Mouse (Mus musculus): ENCODE results near the gene OR5BS1P. TPM values are rescaled to one million over a fixed set of nuclear protein-coding genes. Genes with fewer than 3 reads are reported as not detected.

The OR5BS1P gene
- polyA plus RNA-seq, 1 experiment from 2014 or later = not detected

Small RNA genes within 50 kb of the gene (microRNA-seq; reads per million reads assigned to microRNA genes)
- not detected for gene Mir1291

Other genes with a start within 250 kb of the OR5BS1P start
- gene Gm44579, start 248.9 kb upstream of the OR5BS1P start, polyA plus RNA-seq (2016; fragmentation: Nextera tagmentation; extraction: Ambion mirVana) = not detected in 2 replicates
- gene Olfr287, start 248.8 kb upstream of the OR5BS1P start, polyA plus RNA-seq (2016; fragmentation: Nextera tagmentation; extraction: Ambion mirVana) = 0.18 TPM in 1 of 2 replicates, not detected in the other
- gene Olfr286, start 235.4 kb upstream of the OR5BS1P start, polyA plus RNA-seq (2016; fragmentation: Nextera tagmentation; extraction: Ambion mirVana) = not detected in 2 replicates
- not detected in 2 replicates for gene H1fnt, start 212.6 kb upstream of the OR5BS1P start, polyA plus RNA-seq (2016; fragmentation: Nextera tagmentation; extraction: Ambion mirVana)
- 1.1 and 1.4 TPM in 2 replicates for gene Zfp641, start 173.7 kb upstream of the OR5BS1P start, polyA plus RNA-seq (2016; fragmentation: Nextera tagmentation; extraction: Ambion mirVana)
- gene Olfr285, start 152.5 kb upstream of the OR5BS1P start, polyA plus RNA-seq (2016; fragmentation: Nextera tagmentation; extraction: Ambion mirVana) = not detected in 2 replicates
- gene Olfr284, start 128.9 kb upstream of the OR5BS1P start, polyA plus RNA-seq (2016; fragmentation: Nextera tagmentation; extraction: Ambion mirVana) = not detected in 2 replicates
- gene Olfr283, start 89.0 kb upstream of the OR5BS1P start, polyA plus RNA-seq (2016; fragmentation: Nextera tagmentation; extraction: Ambion mirVana) = not detected in 2 replicates
- not detected in 2 replicates for gene Olfr282, start 38.7 kb upstream of the OR5BS1P start, polyA plus RNA-seq (2016; fragmentation: Nextera tagmentation; extraction: Ambion mirVana)
- gene Olfr281, start 17.3 kb upstream of the OR5BS1P start, polyA plus RNA-seq (2016; fragmentation: Nextera tagmentation; extraction: Ambion mirVana) = not detected in 2 replicates
- not detected in 2 replicates for gene Lalba, start 12.8 kb downstream of the OR5BS1P start, polyA plus RNA-seq (2016; fragmentation: Nextera tagmentation; extraction: Ambion mirVana)
- gene Olfr279, start 22.5 kb downstream of the OR5BS1P start, polyA plus RNA-seq (2016; fragmentation: Nextera tagmentation; extraction: Ambion mirVana) = not detected in 2 replicates
- gene Kansl2, start 64.4 kb downstream of the OR5BS1P start, polyA plus RNA-seq (2016; fragmentation: Nextera tagmentation; extraction: Ambion mirVana) = 91.7 and 127 TPM in 2 replicates
- 42.8 and 53.0 TPM in 2 replicates for gene Ccnt1, start 101.0 kb downstream of the OR5BS1P start, polyA plus RNA-seq (2016; fragmentation: Nextera tagmentation; extraction: Ambion mirVana)
- gene 4930415O20Rik, start 101.1 kb downstream of the OR5BS1P start, polyA plus RNA-seq (2016; fragmentation: Nextera tagmentation; extraction: Ambion mirVana) = 0.43 TPM in 1 of 2 replicates, not detected in the other
- gene Adcy6, start 140.2 kb downstream of the OR5BS1P start, polyA plus RNA-seq (2016; fragmentation: Nextera tagmentation; extraction: Ambion mirVana) = 25.5 and 33.5 TPM in 2 replicates
- 9.9 and 23.3 TPM in 2 replicates for gene Cacnb3, start 160.9 kb downstream of the OR5BS1P start, polyA plus RNA-seq (2016; fragmentation: Nextera tagmentation; extraction: Ambion mirVana)
- gene Ddx23, start 193.0 kb downstream of the OR5BS1P start, polyA plus RNA-seq (2016; fragmentation: Nextera tagmentation; extraction: Ambion mirVana) = 15.6 and 17.5 TPM in 2 replicates
- 1.7 and 2.8 TPM in 2 replicates for gene Rnd1, start 207.6 kb downstream of the OR5BS1P start, polyA plus RNA-seq (2016; fragmentation: Nextera tagmentation; extraction: Ambion mirVana)
- 0.44 and 0.46 TPM in 2 replicates for gene Ccdc65, start 238.3 kb downstream of the OR5BS1P start, polyA plus RNA-seq (2016; fragmentation: Nextera tagmentation; extraction: Ambion mirVana)

All from heart, embryonic 10.5 days (tissue).